Mouse (Mus musculus): Measurements from ENCODE around the gene Bad.

GRCm38 (mm10) chr19:6916496-6916895 lies 25.2 kb upstream of the Bad start:
- no peak for TF ChIP-seq FLI1 (IDR thresholded peaks at IDR 0.05; ENCODE audit: low read length)
- TF ChIP-seq GATA1 (IDR thresholded peaks at IDR 0.05; ENCODE audit: borderline replicate concordance, low read length), result no peak
